Mouse (Mus musculus) brain, adult 10 weeks (tissue): Measurements from ENCODE around the gene 1810037I17Rik. TPM values are rescaled to one million over a fixed set of nuclear protein-coding genes. Genes with fewer than 3 reads are reported as not detected.

ENCODE experiments used
- polyA plus RNA-seq: library from polyadenylated mRNA; stranded (reverse); fragments of 350-450 nt; fragmentation: Illumina TruSeq; extraction: RNeasy Lipid Tissue Mini Kit (QIAGEN cat#74804); gene quantifications from one replicate; pipeline ENCODE4 v1.2.3, GENCODE M21; 2015; ENCODE audit warnings: low read depth, low replicate concordance

Gene 1810037I17Rik
- 119 TPM for polyA plus RNA-seq

GRCm38 (mm10) chr3:122924009-122924914, at the start of gene 1810037I17Rik:
Gene 1810037I17Rik (plus strand): TSS chr3:122924203.

GRCm38 (mm10) chr3:122894772-122895171, 29.2 kb upstream of the 1810037I17Rik start, which contains the start of gene Fabp2:
Gene Fabp2 (plus strand): TSS chr3:122895072.

GRCm38 (mm10) chr3:122919260-122919659, 4.7 kb upstream of the 1810037I17Rik start, which contains the start of gene Gm10959:
Gene Gm10959 (minus strand): TSS chr3:122919360.

Other genes starting within 250 kb of the 1810037I17Rik start
- 4.4 TPM for gene Pde5a, start 195.3 kb upstream of the 1810037I17Rik start, polyA plus RNA-seq
- gene Fabp2, start 29.1 kb upstream of the 1810037I17Rik start, polyA plus RNA-seq: not detected
- not detected for gene Gm10959, start 4.8 kb upstream of the 1810037I17Rik start, polyA plus RNA-seq
- gene Usp53, start 60.3 kb downstream of the 1810037I17Rik start, polyA plus RNA-seq: 11.3 TPM
- 0.46 TPM for gene Myoz2, start 110.8 kb downstream of the 1810037I17Rik start, polyA plus RNA-seq